Mouse (Mus musculus) mouse embryonic stem cell (cell line): ENCODE measurements around the gene Ppm1m.
"Not testable (repeated sequence)": the region's sequence is repeated elsewhere in the genome, so short reads cannot be mapped to it uniquely, and the experiment has no call there.

Source experiments
- in situ Hi-C, 2 experiments: fragments of 300-500 bp; cut with MboI; formaldehyde crosslinking; loops; 1 replicate in 1 of 2; 3 replicates in 1 of 2; pipeline ENCODE4 v1.14.3; 2019 to 2020; ENCODE audit warnings: low sequenced_read_pairs in 2 of 2, low pct_unique_long_range_greater_than_20kb in 1 of 2, mixed read lengths in 1 of 2; ENCODE audit not compliant: unreplicated experiment in 1 of 2

Gene Ppm1m

DNA sequence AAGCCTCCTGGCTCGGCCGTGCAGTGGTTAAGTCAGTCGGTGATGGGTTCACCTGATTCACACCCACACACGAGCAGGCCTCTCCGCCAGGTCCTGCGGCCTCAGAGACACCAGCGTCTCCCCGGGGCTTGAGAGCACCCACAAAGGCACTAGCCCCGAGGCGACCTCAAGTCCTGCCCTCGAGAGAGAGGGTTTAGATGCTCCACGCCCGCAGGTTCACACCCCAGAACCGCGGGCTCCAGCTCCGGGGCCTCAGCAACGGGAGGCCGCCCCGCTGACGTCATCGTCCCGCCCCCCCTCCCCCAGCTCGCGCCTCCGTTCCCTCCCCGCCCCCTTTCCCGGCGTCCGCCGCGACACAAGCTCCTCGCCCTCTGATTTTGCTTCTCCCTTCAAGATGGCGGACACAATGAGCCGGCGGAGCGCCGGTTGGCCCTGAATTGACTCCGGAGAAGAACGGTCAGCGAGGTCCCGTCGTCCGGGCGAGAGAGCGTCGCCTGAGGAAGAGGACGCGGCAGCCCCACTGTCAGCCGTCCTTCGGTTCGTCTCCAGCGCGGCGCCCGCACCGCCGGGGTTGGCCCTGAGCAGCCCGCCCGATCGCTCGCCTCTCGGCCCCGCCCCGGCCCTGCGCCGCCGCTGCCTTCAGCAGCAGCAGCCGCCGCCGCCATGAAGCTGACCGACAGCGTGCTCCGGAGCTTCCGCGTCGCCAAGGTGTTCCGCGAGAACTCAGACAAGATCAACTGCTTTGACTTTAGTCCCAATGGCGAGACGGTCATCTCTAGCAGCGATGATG is 28.8 kb downstream of the Ppm1m start, which contains the start of gene Wdr82:
Gene Wdr82, plus strand, starts transcription at position 373 of the 790 bp plus-strand sequence.
- in situ Hi-C loops = no loop called here

DNA sequence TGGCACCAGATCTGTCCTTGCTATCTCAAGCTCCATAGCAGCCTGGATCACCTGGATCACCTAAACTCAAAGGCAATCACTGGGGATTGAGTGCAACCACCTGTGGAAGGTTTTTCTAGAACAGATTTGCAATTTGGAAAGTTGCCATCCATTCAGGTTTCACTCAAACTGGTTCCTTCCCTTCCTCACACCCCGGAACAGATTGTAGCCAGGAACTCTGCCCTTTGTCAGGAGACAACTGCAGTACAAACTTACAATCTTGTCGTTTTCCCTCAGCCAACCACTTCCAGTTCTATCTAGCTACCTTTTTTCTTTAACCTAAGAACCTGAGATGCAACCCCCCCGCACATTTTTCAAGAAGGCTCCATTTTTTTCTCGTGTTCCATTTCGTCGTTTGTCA is 29.6 kb downstream of the Ppm1m start:
- in situ Hi-C loops = no loop called here

DNA sequence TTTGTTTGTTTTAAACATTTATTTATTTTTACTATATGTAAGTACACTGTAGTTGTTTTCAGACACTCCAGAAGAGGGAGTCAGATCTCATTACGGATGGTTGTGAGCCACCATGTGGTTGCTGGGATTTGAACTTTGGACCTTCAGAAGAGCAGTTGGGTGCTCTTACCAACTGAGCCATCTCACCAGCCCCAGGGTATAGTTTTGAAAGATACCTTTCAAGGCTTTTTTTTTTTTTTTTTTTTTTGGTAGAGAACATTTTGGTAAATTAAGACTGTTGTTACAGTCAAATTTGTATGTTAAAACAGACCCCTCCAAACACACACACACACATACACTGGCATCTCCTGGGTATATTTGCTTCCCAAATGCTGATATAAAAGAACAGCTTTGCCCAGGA is 30.5 kb downstream of the Ppm1m start:
- in situ Hi-C loops = not testable (repeated sequence)

DNA sequence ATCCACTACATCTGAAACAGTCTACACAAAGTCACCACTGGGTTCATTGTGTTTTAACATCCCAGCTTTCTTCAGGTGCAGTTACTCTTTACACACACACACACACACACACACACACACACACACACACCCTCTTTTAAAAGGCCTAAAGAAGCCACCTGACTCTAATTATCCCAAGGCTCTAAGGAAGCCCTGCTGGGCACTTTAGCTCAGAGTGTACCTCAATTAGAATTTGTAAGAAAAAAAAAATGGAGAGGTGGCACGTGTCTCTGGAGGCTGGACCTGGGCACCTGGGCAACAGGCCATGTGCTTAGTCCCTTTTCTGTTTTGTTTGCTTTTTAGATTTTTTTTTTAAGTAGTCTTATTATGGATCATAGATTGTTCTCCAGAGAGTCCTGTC is 31.8 kb downstream of the Ppm1m start:
- in situ Hi-C loops = no loop called here

DNA sequence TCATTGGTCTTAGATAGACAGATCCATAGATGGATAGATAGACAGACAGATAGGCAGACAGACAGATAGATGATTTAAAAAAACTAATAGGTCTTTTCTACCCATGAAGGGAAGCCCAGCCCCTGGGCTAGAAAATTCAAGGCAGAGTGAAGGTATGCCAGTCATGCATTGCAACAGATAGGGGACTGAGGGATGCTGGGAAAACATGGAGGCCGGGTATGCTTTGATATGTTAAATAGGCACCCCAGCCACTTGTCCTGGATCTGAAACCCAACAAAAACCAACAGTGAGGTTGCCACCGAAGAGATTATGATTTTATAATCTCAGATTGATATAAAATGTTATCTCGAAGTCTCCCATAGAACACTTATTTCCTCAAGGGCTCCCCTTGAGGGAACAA is 32.3 kb downstream of the Ppm1m start:
- in situ Hi-C loops = no loop called here

DNA sequence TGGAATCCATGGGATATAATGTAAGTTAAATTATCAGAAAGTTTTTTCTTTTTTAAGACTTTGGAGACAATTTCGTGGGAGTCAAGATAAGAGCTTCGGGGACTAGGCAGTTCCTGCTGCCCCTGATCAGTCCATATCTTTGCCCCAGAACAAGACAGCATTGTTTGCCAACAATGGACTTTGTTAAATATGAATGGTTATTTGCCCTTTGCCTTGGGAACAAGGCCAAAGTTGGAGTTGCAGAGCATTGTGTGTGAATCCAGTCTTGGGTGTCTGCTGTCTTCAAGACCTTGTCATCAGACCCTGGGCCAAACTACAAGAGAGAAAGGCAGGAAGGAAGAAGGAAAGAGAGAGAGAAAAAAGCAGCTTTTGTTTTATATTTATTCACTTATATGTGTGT is 32.8 kb downstream of the Ppm1m start:
- in situ Hi-C loops = no loop called here

DNA sequence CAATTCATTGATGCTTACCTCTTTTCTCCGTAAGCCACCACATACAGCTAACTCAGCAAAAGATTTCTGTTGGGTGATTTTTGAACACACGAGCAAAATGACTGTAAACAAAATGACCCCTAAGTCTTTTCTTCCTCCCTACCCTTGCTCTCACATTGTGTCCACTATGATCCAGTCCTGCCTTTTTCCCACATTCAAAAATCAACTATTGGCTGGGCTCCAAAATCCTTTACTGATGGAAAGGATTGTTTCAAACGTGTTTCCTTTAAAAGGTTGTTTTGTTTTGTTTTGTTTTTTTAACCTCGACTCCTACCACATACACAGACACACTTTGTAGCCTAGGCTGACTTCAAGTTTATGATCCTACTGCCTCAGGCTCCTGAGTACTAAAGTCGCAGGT is 39.1 kb downstream of the Ppm1m start:
- in situ Hi-C loops = no loop called here

DNA sequence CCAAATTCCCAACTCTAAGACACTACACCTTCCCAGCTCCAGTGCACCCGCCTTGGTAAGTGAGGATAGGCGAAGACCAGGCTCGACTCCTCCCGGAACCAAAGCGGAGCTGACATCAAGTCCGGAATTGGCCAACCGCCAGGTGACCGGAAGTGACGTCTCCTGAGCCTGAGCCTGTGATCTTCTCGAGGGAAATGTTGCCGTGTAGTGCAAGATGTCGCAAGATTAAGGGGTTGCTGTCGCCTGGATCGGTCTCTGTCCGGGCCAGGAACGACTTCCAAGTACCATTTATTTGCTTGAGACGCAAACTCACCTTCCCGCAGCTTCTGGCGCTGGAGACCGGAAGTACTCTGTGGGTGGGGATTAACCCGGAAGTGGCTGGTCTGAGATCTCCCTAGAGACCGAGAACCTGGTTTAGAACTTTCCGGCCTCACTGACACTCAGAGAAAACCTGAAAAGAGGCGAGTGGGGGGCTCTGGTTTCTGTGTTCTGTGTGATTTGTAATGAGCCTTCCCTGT is 39.7 kb downstream of the Ppm1m start:
- in situ Hi-C loops = no loop called here

DNA sequence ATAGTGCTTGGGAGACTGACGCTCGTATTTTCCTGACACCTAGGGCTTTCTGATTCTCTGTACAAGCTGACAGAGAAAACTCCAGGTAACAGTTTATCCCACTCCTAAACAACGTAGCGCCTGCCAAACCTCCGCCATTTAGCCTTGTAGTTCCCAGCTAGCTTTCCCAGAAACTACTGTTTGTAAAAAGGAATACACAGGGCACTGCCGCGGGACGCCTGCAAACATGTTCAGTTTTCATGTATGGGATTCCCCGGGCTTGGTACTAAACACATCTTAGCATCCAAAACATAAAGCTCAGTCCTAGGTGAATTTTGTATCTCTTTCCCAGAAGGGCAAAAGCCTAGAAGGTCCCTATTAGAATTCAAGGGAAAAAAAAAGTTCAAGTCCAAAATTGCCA is 40.3 kb downstream of the Ppm1m start:
- in situ Hi-C loops = no loop called here

DNA sequence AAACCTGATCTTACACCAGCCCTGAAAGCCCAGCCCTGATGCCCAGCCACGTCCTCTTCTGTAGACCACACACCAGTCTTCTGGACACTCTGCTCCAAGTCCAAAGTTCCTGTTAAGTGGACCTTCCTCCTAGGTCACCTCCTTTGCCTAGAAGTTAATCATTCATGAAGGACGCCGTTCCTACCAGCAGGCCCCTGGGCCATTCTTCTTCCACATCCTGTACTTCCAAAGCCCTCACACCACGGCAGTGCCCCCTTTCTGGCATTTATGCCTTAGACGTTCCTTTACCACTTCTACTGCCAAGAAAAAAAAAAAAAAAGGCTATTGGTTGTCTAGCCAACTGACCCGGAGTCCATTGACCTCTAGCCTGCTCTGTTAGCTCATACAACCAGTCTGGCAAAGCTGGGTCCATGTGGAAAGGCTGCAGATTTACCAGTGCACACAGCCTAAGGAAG is 41.5 kb downstream of the Ppm1m start, which contains the start of gene Glyctk:
Gene Glyctk, minus strand, starts transcription at position 102 of the 455 bp plus-strand sequence.
- in situ Hi-C loops = no loop called here

DNA sequence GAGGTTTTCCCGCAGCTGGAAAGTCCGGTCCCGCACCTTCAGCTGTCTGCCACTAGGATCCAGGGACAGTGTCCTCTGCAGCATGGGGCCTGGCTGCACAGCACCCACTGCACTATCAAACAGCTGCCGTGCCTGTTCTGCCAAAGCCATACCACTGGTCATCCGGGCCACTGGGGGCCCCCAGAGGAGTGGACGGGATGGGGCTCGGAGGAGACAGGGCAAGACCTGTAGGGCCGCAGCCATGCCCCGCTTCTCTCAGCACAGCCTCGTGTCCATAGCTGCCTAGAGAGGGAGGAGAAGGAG is 42.0 kb downstream of the Ppm1m start:
- in situ Hi-C loops = no loop called here

DNA sequence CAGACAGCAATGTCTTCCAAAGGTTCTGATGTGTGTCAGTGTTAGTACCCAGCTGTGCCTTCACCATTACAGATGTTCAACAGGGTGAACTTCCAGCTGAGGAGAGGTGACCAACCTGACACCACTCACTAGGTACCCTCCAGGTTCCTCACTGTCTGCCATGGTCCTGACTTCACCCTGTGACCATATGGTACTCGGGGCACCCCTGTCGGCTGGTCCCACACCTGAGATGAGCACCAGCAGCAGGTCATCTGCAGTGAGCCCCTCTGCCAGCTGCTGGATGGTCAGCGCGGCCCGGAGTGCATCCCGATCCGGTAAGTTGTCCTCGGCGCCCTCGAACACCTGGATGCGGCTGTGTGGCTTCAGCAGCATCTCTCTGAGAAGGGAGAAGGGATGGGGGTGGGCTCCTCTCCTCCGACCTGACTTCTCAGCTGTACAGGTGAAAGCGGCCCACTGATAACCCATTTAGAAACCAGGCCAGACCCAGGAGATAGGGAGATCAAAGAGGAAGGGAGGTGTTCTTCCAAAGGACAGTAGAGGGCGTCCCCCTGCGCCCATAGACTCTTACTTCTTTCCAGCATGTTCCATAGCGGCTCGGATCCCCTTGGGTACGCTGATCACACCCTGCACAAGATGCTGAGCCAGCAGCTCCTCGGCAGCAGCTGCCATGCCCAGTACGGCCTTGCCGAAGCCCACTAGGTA is 42.5 kb downstream of the Ppm1m start:
- in situ Hi-C loops = no loop called here

DNA sequence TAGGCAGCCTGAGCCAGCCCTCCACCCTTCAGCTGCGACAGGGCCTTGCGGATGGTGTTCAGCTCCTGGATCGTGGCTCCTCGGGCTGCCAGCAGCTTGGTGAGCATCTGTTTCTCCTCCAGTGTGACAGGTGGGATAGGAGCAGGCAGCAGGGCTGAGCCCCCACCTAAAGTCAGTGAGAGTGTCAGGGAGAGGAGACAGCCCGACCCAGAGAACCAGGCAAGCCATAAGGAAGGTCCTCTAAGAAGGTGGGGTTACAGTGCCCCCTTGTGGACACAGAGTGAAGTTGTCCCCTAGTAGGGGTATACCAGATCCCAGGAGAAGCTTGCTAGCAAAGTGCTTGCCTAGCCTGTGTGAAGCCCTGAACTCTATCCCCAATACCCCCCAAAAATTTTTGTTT is 43.1 kb downstream of the Ppm1m start:
- in situ Hi-C loops = no loop called here

DNA sequence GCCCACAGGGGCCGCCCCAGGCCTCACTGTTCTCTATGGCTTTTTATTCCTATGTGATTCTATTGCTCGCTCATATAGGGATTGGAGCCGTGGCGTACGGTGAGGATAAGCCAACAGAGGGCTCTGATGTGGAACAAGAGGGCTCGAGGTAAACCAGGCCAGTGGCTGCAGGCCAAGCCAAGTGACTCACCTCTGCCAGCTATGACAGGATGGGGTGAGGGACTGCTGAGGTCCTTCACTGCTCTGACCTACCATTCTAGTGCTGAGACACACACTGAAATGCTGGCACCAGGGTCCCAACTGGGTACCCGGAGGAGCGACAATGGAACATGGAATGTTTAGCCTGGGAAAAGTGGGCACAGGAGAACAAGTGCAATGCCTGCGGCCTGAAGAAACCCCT is 45.4 kb downstream of the Ppm1m start:
- in situ Hi-C loops = no loop called here

DNA sequence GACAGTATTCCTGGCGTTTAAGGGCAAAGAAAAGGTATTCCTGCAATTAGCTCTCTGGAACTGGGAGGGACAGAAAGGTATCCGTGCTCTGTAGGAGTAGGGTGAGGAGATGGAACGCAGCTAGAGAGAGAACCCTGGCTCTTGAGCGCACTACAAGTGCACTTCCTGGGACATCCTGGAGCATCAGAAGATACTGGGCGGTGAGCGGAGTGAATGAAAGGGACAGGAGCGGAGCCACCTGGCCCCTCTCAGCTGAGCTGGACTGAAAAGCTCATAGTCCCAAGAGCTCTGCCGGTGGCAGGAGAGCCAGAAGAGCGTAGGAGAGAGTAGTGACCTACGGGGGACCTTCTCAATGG is 50.2 kb downstream of the Ppm1m start:
- in situ Hi-C loops = no loop called here

DNA sequence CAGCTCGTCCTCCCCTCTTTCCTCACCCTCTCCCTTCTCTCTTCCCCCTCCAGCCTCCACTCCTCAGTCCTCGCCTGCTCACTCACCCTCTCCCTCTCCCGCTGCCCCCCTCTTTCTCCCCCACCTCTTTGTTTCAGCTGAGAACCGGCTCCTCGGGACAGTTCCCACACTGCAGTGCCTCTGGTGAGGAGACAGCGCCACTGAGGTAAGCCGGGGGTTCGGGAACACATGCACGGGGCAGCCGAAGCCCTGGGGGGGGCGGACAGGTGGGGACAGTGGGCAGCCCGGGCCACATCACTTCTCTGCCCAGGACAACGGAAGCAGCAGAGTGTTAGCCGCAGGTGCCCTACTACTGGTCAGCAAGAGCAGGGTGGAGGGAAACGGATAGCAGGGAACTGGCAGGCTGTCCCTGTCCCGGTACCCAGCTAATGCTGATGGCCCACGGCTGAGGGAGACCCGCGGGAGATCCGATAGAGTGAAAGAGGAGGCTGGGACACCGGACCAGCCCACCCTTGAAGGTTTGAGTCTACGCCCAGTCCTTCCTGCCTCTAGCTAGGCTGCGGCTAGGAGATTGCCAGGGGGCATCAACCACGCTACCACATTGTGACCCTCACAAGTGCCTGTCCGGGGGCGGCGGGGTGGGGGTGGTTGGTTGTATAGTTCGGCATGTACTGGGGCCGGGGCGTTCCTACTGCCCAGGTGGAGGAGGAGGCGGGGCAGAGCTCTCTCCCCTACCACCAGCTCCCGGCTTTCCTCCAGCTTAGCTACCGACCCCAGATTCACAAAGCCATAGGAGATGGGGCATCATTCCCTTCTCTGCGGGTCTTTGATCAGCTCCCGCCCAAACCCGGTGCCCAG is 50.8 kb downstream of the Ppm1m start:
- in situ Hi-C loops = no loop called here

DNA sequence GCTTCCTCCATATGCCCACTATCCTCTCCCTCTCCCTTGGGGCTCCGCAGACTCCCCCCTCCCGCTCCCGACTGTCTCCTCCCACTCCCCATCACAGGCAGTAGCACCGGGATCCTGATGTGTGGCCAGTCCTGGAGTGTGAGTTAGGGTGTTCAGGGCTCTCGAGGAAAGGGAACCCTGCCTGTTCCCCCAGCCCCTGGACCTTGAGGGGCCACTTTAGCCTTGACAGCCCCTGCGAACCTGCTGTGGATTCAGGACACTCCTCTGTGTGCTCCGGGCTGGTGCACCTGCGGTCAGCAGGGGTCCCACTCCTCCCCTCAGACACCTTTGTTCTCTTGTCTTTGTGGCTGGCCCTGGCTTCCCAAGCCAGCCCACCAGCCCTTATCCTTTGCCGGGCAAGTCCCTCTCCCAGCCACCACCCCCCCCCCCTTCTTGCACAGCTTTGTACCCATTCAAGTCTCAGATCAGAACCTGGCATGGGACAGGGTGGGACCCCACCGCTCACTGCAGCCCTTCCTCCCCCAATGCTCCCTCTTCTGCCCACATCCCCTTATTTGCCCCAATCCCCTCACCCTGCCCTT is 51.6 kb downstream of the Ppm1m start:
- in situ Hi-C loops = no loop called here

DNA sequence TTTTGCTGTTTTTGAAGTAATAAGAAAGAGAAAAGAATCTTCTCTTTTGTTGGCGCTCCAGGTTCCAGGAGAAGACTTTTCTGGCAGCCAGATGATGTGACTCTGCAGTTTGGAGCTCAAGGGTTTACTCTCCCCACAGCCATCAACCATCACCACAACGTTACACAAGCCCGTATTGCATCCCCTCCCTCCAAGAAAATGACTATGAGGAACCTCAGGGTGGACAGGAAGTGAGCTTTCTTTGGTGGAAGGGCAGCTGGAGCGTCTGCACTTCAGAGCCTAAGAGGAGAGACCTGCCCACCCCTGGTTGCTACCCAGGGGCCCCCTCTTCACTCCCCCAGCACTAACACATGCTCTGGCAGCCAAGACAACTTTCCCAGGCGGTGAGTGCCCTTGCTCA is 52.3 kb downstream of the Ppm1m start:
- in situ Hi-C loops = no loop called here

DNA sequence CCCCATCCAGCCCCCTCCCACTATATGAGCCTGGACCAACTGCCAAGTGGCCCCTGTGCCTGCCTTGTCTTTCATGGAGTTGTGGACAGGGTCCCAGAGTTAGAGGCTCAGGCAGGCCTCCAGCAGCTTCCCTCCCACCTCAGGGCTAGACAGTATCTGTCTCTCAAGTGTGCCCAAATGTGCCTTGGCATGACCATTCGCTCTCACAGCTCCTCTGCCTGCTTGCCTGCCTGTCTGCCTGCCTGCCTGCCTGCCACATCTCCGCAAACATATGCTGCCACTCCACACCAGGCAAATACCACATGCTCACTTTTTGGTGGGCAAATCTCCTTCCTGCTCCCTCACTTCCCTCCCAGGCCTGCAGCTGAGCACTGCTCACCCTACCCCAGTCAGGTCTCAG is 54.0 kb downstream of the Ppm1m start:
- in situ Hi-C loops = no loop called here
